Mouse (Mus musculus) embryo, embryonic 10.5 days (tissue): ENCODE results near the gene Ddx1.
"Not testable (repeated sequence)": the region's sequence is repeated elsewhere in the genome, so short reads cannot be mapped to it uniquely, and the experiment has no call there.

Experiments
- DNase-seq: peaks from one replicate; pipeline ENCODE4 v3.0.0-alpha.2; 2015; ENCODE audit warnings: low spot score

The Ddx1 gene

GRCm38 (mm10) chr12:13202322-13202721 lies 46.7 kb downstream of the Ddx1 start:
- DNase-seq: no peak

DNA sequence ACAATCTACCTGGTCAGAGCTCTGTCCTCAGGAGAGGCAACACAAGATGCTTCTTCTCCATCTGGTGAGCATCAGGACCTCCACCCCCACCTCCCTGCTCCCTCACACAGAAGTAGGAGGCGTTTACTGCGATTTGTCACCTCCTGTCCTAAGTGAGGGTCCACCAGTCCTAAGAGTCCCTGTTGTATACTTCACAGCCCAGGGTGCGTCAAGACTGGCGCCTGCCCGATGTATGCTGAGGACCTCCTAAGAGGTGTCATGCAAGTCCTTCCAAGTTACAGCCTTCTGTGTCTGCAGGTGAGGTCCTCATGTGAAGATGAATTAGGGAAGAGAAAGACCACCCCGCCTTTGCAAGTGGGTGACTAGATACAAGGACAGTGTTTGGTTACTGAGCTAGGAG lies 48.4 kb downstream of the Ddx1 start:
- no peak for DNase-seq

GRCm38 (mm10) chr12:13199338-13200301 lies 49.4 kb downstream of the Ddx1 start:
- DNase-seq: no peak

DNA sequence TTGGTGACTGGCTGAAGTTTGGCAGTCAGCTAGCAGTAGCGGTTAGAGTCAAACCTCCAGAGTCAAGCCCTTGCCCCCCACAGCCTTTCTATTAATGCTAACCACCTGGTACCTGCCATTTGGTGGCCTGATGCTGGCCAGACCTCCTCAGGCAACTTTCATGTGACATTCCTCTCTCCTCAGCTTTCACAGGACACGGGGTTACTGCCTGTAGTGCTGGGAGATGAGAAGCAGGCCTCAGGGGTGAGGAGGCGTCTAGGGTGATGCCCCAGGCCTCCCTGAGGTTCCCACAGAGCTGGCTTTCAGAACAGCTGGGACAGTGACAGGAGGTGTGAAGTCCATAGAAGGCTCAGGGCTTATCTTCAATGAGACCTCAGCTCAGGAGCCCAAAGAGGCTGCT lies 50.9 kb downstream of the Ddx1 start:
- no peak for DNase-seq

- DNase-seq: no peak
Observed at GRCm38 (mm10) chr12:13196146-13196545, 52.9 kb downstream of the Ddx1 start.

GRCm38 (mm10) chr12:13195506-13195905 lies 53.5 kb downstream of the Ddx1 start:
- DNase-seq: peak; percentile 61

DNA sequence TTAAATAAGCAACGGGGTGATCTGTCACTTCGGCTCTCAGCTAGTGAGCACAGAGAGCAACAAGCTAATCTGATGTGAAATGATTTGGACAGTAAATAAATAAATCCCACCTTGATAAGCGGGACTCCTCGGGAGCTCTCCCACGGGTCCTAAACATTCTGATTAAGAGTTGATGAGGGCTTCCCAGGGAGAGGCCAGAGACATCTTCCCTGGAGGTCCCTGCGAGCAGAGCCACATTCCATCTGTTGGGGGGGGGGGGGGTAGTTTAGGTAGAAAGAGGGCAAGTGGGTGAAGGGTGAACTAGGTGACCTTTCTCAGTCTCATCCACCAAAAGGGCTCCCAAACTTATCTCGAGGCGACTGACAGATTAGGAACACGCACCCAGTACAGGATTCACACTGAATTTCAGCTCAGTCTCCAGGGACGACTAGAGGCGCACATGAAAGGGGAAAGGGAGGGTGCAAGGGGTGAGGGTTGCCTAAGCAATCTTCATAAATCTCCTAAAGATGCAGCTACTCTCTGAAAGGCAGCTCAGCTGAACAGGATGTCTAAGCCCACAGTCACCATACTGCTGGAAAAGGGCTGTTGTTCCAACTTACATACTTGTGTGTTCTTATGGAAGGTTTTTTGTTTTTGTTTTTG lies 60.8 kb downstream of the Ddx1 start:
- peak; percentile 45 for DNase-seq

GRCm38 (mm10) chr12:13186209-13186608 lies 62.8 kb downstream of the Ddx1 start:
- DNase-seq: no peak

- DNase-seq: peak; percentile 71
Observed at GRCm38 (mm10) chr12:13184873-13185361, 64.1 kb downstream of the Ddx1 start.

- DNase-seq: not testable (repeated sequence)
Observed at GRCm38 (mm10) chr12:13184136-13184535, 64.9 kb downstream of the Ddx1 start.

DNA sequence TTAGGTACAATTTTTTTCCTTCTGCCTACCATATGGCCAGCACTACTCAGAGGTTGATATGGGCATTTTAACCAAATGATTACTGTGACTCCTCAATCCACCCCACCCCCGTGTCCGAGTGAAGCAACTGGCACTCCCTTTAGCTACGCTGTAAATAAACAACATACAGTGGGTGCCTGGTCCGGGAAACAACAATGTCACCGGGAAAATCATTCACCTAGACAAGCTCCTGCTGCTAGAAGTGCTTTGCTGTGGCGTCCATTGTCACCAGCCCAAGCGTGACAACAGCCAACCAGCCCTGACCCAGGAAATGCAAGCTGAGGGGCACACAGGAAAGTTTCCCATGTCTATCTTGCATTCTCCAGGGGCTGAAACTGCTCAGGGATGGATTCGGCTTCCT lies 66.8 kb downstream of the Ddx1 start:
- DNase-seq: no peak

DNA sequence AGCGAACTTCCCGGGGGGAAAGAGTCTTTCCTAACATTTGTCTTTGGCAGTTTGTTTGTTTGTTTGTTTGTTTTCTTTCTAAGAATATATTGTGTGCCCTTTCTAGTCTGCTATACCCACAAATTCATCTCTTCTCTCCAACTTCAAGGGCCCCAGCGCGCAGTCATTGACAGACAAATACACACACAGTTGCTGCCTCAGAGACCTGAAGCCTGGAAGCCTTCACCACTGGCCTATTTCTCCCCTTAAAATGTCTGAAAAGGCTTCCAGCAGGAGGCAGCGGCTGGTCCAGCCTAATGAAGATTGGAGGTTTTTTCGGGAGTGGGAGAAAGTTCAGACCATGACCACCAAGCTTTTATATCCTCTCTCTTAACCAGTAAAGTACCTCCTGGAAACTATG lies 67.3 kb downstream of the Ddx1 start:
- DNase-seq: no peak

- peak; percentile 66 for DNase-seq
Observed at GRCm38 (mm10) chr12:13180715-13181335, 68.2 kb downstream of the Ddx1 start.

DNA sequence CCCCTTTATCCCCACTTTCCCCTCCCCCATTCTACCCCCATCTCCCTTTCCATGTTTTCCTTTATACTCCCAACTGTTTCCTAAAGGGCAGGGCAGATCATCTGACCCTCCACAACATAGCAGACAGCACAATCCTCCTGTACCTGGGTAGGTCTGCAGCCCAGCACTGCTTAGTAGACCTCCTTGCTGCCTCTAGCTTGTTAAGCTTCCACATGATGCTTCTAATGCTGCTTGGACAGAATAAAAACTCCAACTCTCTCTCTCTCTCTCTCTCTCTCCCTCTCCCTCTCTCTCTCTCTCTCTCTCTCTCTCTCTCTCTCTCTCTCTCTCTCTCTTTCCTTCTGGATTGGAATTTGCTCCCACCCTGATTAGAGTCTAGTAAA lies 68.7 kb downstream of the Ddx1 start:
- no peak for DNase-seq

DNA sequence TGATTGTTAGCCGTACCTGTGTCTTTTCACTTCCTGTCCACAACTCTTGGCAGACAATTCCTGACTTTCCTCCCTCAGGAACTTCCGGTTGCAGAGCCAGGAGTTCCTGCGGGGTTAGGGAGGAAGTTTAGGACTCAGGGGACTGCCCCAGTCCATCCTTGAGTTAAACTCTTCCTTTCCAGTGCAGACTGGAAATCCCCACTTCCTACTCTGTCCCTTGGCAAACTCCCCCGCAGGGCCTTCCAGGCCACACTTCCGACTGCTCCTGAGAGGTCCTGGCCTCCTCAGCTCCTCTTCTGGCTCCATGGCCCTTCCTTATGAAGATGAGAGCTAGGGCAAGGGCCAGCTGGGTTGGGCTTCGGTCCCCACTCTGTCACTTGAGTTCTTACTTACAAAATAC lies 71.4 kb downstream of the Ddx1 start:
- DNase-seq: no peak

DNA sequence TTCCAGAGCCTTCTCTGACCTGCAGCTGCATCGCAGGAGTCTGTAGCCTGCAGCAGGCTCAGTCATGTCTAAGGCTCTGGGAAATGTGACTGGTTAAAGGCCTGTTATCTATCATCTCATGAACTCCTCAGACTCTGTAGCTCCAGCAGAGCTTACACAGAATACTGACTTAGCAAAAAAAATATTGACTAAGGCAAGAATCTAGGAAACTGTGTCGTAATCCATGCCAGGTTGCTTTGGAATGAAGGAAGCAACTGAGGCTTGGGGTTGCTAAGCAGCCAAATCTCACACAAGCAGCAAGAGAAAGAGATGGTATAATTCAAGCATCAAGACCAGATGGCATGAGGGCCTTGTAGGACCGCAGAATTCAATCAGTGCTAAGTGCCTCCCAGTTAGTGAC lies 72.1 kb downstream of the Ddx1 start:
- DNase-seq: peak; percentile 34

DNA sequence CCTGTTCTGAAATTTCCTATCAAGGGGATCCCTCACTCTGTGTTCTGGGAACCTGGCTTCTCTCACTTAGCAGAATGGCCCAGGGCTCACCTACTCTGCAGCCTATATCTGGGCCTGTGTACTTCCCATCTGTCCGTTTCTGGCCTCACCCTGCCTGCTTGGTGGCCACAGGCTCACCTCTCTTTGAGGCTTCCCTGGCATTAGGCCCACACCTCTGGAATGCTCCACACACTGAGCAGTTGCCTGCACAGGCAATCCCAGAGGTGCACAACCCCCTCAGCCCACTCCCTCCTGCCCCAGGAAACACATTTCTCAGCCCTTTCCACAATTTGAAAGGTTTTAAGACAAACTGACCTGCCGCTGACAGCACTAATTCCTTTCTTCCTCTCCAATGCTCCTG lies 72.9 kb downstream of the Ddx1 start:
- peak; percentile 42 for DNase-seq

GRCm38 (mm10) chr12:13174022-13174421 lies 75.0 kb downstream of the Ddx1 start:
- DNase-seq: no peak

DNA sequence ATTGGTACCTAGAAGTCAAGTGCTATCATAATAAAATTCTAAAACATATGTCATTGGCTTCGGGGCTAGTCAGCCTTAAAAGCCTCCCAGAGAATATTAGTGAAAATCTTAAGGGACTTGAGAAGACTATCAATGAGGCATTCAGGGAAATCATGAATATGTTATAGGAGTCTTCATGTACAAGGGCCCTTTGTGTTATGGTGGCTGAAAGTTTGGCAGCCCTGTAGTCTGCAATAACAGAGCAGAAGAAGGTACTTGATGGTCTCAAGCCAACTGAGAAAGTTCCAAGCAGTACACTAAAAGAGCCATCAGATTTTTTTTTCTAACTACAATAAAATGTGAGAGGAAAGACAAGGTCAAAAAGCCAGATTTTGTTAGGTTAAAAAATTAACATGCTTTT lies 80.9 kb downstream of the Ddx1 start:
- DNase-seq: no peak

DNA sequence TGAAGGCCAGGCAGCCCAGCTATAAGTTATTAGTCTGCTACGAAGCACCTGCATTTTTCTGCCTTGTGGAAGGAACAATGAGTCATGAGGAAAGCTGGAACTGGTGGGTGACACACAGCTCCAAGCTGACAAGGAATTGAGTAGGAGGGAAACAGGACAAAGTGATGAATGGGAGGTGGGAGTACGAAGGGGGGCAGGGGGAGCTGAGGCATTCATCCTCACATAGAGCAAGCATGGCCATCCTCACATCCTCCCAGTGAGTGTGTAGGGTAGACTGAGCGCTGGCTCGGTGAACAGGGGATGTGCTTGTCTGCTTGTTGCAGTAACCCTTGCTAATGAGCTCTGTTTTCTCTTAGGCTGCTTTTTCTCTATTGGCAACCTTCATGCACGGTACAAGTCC lies 81.9 kb downstream of the Ddx1 start:
- no peak for DNase-seq
